Mouse (Mus musculus) bone marrow macrophage, adult 2 months (primary cell): ENCODE results near the gene Cd68.

Experiments used
- CTCF ChIP-seq: IDR thresholded peaks from 2 replicates; pipeline ENCODE4 v1.5.1; 2012; ENCODE audit warnings: low read depth, mild to moderate bottlenecking, low read length, moderate library complexity
- POLR2A ChIP-seq: IDR thresholded peaks from 2 replicates; pipeline ENCODE4 v1.6.1; 2012; ENCODE audit warnings: mild to moderate bottlenecking, low read depth, low read length, borderline replicate concordance

GRCm38 (mm10) chr11:69621571-69622268 is 44.2 kb downstream of the Cd68 start, which contains the start of gene Sat2:
- TF ChIP-seq CTCF (no peak), POLR2A (no peak)
